Mouse (Mus musculus): ENCODE data around the gene Zfp82. TPM values are rescaled to one million over a fixed set of nuclear protein-coding genes. Genes with fewer than 3 reads are reported as not detected.
"Not testable (repeated sequence)": the region's sequence is repeated elsewhere in the genome, so short reads cannot be mapped to it uniquely, and the experiment has no call there.

Zfp82 gene
- 4.2 and 4.8 TPM in 2 replicates for polyA plus RNA-seq (2014; fragmentation: Nextera tagmentation; extraction: Ambion mirVana)

- Histone ChIP-seq H3K27me3 (ENCODE audit: control insufficient read depth, insufficient read depth, low read length) (no peaks in the 10 kb centered on the region), H3K4me3 (ENCODE audit: control insufficient read depth in 1 of 2, insufficient read depth in 1 of 2, low read depth in 1 of 2, low read length in 2 of 2) (peak within 1 kb of the TSS; percentile 62 to 78), H3K9me3 (ENCODE audit: control insufficient read depth, low read length) (no peaks in the 10 kb centered on the region), H3K4me1 (ENCODE audit: control insufficient read depth in 2 of 2, insufficient read depth in 2 of 2, low read length in 2 of 2) (peaks cover 0 to 5% of the 10 kb centered on the region in 2 experiments; a peak in 2 of 4 replicates), H3K9ac (ENCODE audit: low read length) (peak within 1 kb of the TSS; percentile 81), H3K36me3 (ENCODE audit: control insufficient read depth, insufficient read depth, low read length) (peaks cover 19% of the 10 kb centered on the region), H3K4me2 (ENCODE audit: low read length) (peak within 1 kb of the TSS; percentile 98), H3K27ac (replicated peaks in 1 of 2; ENCODE audit: control insufficient read depth in 1 of 2, insufficient read depth in 1 of 2, low read depth in 2 of 2, low read length in 2 of 2) (peak within 1 kb of the TSS in 1 of 2 experiments; percentile 45; a peak in 1 of 4 replicates)
- ATAC-seq (ENCODE audit: insufficient number of reproducible peaks, insufficient read depth, low FRiP score, low read depth), result peak; percentile 88
- WGBS, result under 1% methylated on average over 43 of the region's 50 CpGs
These were observed at the start of gene Zfp82 for GRCm38 (mm10) chr7:30072146-30073028. TSS of gene Zfp82 (minus strand) at chr7:30072900.

GRCm38 (mm10) chr7:30122188-30122530, 49.5 kb upstream of the Zfp82 start:
- Histone ChIP-seq H3K9ac (ENCODE audit: low read length) (peak overlapping the region; percentile 91), H3K36me3 (ENCODE audit: control insufficient read depth, insufficient read depth, low read length) (peaks cover 22% of the 10 kb centered on the region), H3K27ac (replicated peaks in 1 of 2; ENCODE audit: control insufficient read depth in 1 of 2, insufficient read depth in 1 of 2, low read depth in 2 of 2, low read length in 2 of 2) (peak overlapping the region; percentile 40 to 84), H3K4me3 (ENCODE audit: control insufficient read depth in 1 of 2, insufficient read depth in 1 of 2, low read depth in 1 of 2, low read length in 2 of 2) (peak overlapping the region; percentile 80 to 81), H3K27me3 (ENCODE audit: control insufficient read depth, insufficient read depth, low read length) (no peaks in the 10 kb centered on the region), H3K4me2 (ENCODE audit: low read length) (peak overlapping the region; percentile 87), H3K4me1 (ENCODE audit: control insufficient read depth in 2 of 2, insufficient read depth in 2 of 2, low read length in 2 of 2) (peaks cover 2 to 5% of the 10 kb centered on the region in 2 experiments; a peak in 2 of 4 replicates), H3K9me3 (ENCODE audit: control insufficient read depth, low read length) (no peaks in the 10 kb centered on the region)
- ATAC-seq (ENCODE audit: insufficient number of reproducible peaks, insufficient read depth, low FRiP score, low read depth), result no peak; the same call in 1 of the 2 replicates
- WGBS, result 6% methylated on average over 15 of the region's 15 CpGs

- Histone ChIP-seq H3K36me3 (ENCODE audit: control insufficient read depth, insufficient read depth, low read length) (peaks cover 15% of the 10 kb centered on the region), H3K4me1 (ENCODE audit: control insufficient read depth in 2 of 2, insufficient read depth in 2 of 2, low read length in 2 of 2) (peaks cover 2 to 5% of the 10 kb centered on the region in 2 experiments; a peak in 2 of 4 replicates), H3K27me3 (ENCODE audit: control insufficient read depth, insufficient read depth, low read length) (no peaks in the 10 kb centered on the region), H3K4me2 (ENCODE audit: low read length) (peak within 1 kb of the TSS; percentile 87), H3K9me3 (ENCODE audit: control insufficient read depth, low read length) (no peaks in the 10 kb centered on the region), H3K27ac (replicated peaks in 1 of 2; ENCODE audit: control insufficient read depth in 1 of 2, insufficient read depth in 1 of 2, low read depth in 2 of 2, low read length in 2 of 2) (peak within 1 kb of the TSS; percentile 40 to 84), H3K9ac (ENCODE audit: low read length) (peak within 1 kb of the TSS; percentile 91), H3K4me3 (ENCODE audit: control insufficient read depth in 1 of 2, insufficient read depth in 1 of 2, low read depth in 1 of 2, low read length in 2 of 2) (peak within 1 kb of the TSS; percentile 80 to 81)
- ATAC-seq (ENCODE audit: insufficient number of reproducible peaks, insufficient read depth, low FRiP score, low read depth), result peak; percentile 94
- WGBS, result under 1% methylated on average over 61 of the region's 61 CpGs
These were observed 48.8 kb upstream of the Zfp82 start, which contains the start of gene Zfp382 for GRCm38 (mm10) chr7:30121308-30122187. TSS of gene Zfp382 (plus strand) at chr7:30121942.

GRCm38 (mm10) chr7:30117935-30118334, 45.2 kb upstream of the Zfp82 start:
- not testable (repeated sequence) for H3K4me2 ChIP-seq (ENCODE audit: low read length); H3K27me3 ChIP-seq (ENCODE audit: control insufficient read depth, insufficient read depth, low read length); H3K9ac ChIP-seq (ENCODE audit: low read length); H3K4me1 ChIP-seq (ENCODE audit: control insufficient read depth in 2 of 2, insufficient read depth in 2 of 2, low read length in 2 of 2); ATAC-seq (ENCODE audit: insufficient number of reproducible peaks, insufficient read depth, low FRiP score, low read depth); H3K4me3 ChIP-seq (ENCODE audit: control insufficient read depth in 1 of 2, insufficient read depth in 1 of 2, low read depth in 1 of 2, low read length in 2 of 2); H3K36me3 ChIP-seq (ENCODE audit: control insufficient read depth, insufficient read depth, low read length); H3K27ac ChIP-seq (replicated peaks in 1 of 2; ENCODE audit: control insufficient read depth in 1 of 2, insufficient read depth in 1 of 2, low read depth in 2 of 2, low read length in 2 of 2)
- WGBS, result 89% methylated on average over 12 of the region's 12 CpGs
- peaks cover 18% of the 10 kb centered on the region for H3K9me3 ChIP-seq (ENCODE audit: control insufficient read depth, low read length)

- Histone ChIP-seq H3K4me1 (ENCODE audit: control insufficient read depth in 2 of 2, insufficient read depth in 2 of 2, low read length in 2 of 2) (peaks cover 7 to 8% of the 10 kb centered on the region in 2 experiments; a peak in 3 of 4 replicates), H3K9ac (ENCODE audit: low read length) (no peak overlapping the region), H3K4me2 (ENCODE audit: low read length) (no peak overlapping the region), H3K27me3 (ENCODE audit: control insufficient read depth, insufficient read depth, low read length) (no peaks in the 10 kb centered on the region), H3K27ac (replicated peaks in 1 of 2; ENCODE audit: control insufficient read depth in 1 of 2, insufficient read depth in 1 of 2, low read depth in 2 of 2, low read length in 2 of 2) (no peak overlapping the region), H3K36me3 (ENCODE audit: control insufficient read depth, insufficient read depth, low read length) (no peaks in the 10 kb centered on the region), H3K4me3 (ENCODE audit: control insufficient read depth in 1 of 2, insufficient read depth in 1 of 2, low read depth in 1 of 2, low read length in 2 of 2) (no peak overlapping the region), H3K9me3 (ENCODE audit: control insufficient read depth, low read length) (peaks cover 18% of the 10 kb centered on the region)
- 87% methylated on average over 5 of the region's 5 CpGs for WGBS
- no peak for ATAC-seq (ENCODE audit: insufficient number of reproducible peaks, insufficient read depth, low FRiP score, low read depth)
These were observed 43.4 kb upstream of the Zfp82 start for GRCm38 (mm10) chr7:30116076-30116475.

GRCm38 (mm10) chr7:30099297-30099696, 26.6 kb upstream of the Zfp82 start:
- H3K4me2 ChIP-seq (ENCODE audit: low read length), result no peak overlapping the region
- H3K4me1 ChIP-seq (ENCODE audit: control insufficient read depth in 2 of 2, insufficient read depth in 2 of 2, low read length in 2 of 2), result peaks cover 2 to 16% of the 10 kb centered on the region in 2 experiments; a peak in 2 of 4 replicates
- no peaks in the 10 kb centered on the region for H3K27me3 ChIP-seq (ENCODE audit: control insufficient read depth, insufficient read depth, low read length)
- H3K4me3 ChIP-seq (ENCODE audit: control insufficient read depth in 1 of 2, insufficient read depth in 1 of 2, low read depth in 1 of 2, low read length in 2 of 2), result no peak overlapping the region
- no peak overlapping the region for H3K9ac ChIP-seq (ENCODE audit: low read length)
- ATAC-seq (ENCODE audit: insufficient number of reproducible peaks, insufficient read depth, low FRiP score, low read depth), result no peak
- WGBS, result 83% methylated on average over 13 of the region's 13 CpGs
- H3K36me3 ChIP-seq (ENCODE audit: control insufficient read depth, insufficient read depth, low read length), result peaks cover 56% of the 10 kb centered on the region
- no peak overlapping the region for H3K27ac ChIP-seq (replicated peaks in 1 of 2; ENCODE audit: control insufficient read depth in 1 of 2, insufficient read depth in 1 of 2, low read depth in 2 of 2, low read length in 2 of 2)
- peaks cover 18% of the 10 kb centered on the region for H3K9me3 ChIP-seq (ENCODE audit: control insufficient read depth, low read length)

GRCm38 (mm10) chr7:30095551-30096125, 22.9 kb upstream of the Zfp82 start:
- ATAC-seq (ENCODE audit: insufficient number of reproducible peaks, insufficient read depth, low FRiP score, low read depth), result no peak
- Histone ChIP-seq H3K36me3 (ENCODE audit: control insufficient read depth, insufficient read depth, low read length) (peaks cover 23% of the 10 kb centered on the region), H3K4me3 (ENCODE audit: control insufficient read depth in 1 of 2, insufficient read depth in 1 of 2, low read depth in 1 of 2, low read length in 2 of 2) (peak overlapping the region; percentile 29 to 61; a peak in 3 of 4 replicates), H3K4me2 (ENCODE audit: low read length) (peak overlapping the region; percentile 64), H3K27ac (replicated peaks in 1 of 2; ENCODE audit: control insufficient read depth in 1 of 2, insufficient read depth in 1 of 2, low read depth in 2 of 2, low read length in 2 of 2) (peak overlapping the region in 1 of 2 experiments; percentile 95; a peak in 2 of 4 replicates), H3K4me1 (ENCODE audit: control insufficient read depth in 2 of 2, insufficient read depth in 2 of 2, low read length in 2 of 2) (peaks cover 4 to 21% of the 10 kb centered on the region in 2 experiments; a peak in 2 of 4 replicates), H3K9ac (ENCODE audit: low read length) (peak overlapping the region; percentile 85), H3K9me3 (ENCODE audit: control insufficient read depth, low read length) (no peaks in the 10 kb centered on the region), H3K27me3 (ENCODE audit: control insufficient read depth, insufficient read depth, low read length) (no peaks in the 10 kb centered on the region)
- 6% methylated on average over 5 of the region's 5 CpGs for WGBS

Data from heart, embryonic 14.5 days (tissue).